Mouse (Mus musculus) fat pad, adult 2 months (tissue): Measurements from ENCODE around the gene Gapdhs.

Source experiments
- DNase-seq: peaks from one replicate; pipeline ENCODE4 v3.0.0-alpha.2; 2011; ENCODE audit warnings: low read depth, low spot score; ENCODE audit errors: extremely low read depth

Gene Gapdhs

GRCm38 (mm10) chr7:30683425-30683824, 60.1 kb downstream of the Gapdhs start:
- DNase-seq: no peak

- no peak for DNase-seq
Observed at GRCm38 (mm10) chr7:30681897-30682296, 61.6 kb downstream of the Gapdhs start.
